Mouse (Mus musculus) splenic B cell, adult 2 months (primary cell): ENCODE measurements around the gene Olfr198.
"Not testable (repeated sequence)": the region's sequence is repeated elsewhere in the genome, so short reads cannot be mapped to it uniquely, and the experiment has no call there.

Experiments
- DNase-seq: peaks from one replicate; pipeline ENCODE4 v3.0.0-alpha.2; 2011; ENCODE audit warnings: low read depth, low spot score
- H3K27me3 ChIP-seq: 2 replicates; pipeline ENCODE4 v1.6.1; 2012; ENCODE audit warnings: mild to moderate bottlenecking, low read length, moderate library complexity, mixed read lengths; ENCODE audit not compliant: control insufficient read depth, poor library complexity, insufficient read depth, severe bottlenecking
- H3K36me3 ChIP-seq: 2 replicates; pipeline ENCODE4 v1.6.1; 2012; ENCODE audit warnings: mild to moderate bottlenecking, low read length, moderate library complexity, mixed read lengths; ENCODE audit not compliant: control insufficient read depth, poor library complexity, insufficient read depth, severe bottlenecking

The Olfr198 gene

DNA sequence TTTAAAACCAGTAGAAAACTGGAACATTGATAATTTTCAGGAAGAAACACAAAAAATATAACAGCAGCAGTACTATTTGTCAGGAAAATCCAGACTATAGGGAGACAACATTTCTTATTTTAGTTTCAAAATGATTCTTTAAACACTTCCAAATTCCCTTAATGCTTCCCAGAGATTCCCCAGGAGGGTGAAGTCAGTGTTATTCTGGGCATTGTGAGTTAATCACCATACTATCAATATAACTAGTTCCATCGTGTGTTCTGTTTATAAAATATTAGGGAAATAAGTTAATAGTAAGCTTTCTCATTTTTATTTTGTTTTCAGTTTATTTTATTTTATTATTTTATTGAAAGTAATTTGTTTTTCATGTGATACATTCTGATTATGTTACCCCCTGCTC is at the start of gene Olfr198:
Gene Olfr198, minus strand, starts transcription at position 101 of the 400 bp plus-strand sequence.
- not testable (repeated sequence) for H3K36me3 ChIP-seq, H3K27me3 ChIP-seq, DNase-seq

DNA sequence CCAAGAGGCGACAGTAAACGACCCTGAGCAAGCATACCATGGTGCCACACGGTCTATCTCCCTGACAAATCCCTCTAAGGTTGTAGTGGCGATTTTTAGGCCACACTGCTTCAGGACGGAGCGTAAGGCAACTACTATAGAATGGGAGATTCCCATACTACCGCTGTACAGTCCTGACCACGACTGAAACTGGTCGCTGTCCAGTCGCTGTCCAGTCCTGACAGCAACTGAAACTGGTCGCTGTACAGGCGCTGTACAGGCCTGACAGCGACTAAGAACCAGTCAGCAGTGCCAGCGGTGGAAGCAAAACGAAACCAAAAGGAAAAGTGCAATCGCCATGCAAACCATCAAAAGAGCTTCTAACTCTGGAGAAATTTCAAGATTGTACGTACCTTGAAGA is 46.4 kb upstream of the Olfr198 start:
- no peak for DNase-seq
- Histone ChIP-seq H3K36me3 (no peaks in the 10 kb centered on the region), H3K27me3 (no peaks in the 10 kb centered on the region)

DNA sequence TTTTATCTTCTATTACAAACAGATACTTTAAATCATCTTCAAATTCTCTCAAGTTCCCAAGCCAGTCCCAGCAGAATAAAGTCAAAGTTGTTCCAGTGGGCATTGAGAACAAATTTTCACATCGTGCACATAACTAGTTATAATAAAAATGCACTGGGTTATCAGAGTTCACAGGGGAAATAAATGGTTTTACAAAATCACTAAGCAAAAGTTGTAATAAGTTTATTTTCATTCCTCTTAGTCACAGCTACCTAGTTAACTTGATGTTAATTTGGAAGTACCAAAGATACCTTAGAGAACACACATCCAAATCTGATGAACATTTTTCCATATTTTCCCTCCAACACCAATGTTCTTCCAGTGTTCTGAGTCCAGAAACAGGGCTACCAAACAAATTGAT is 16.3 kb upstream of the Olfr198 start, which contains the start of gene Olfr199:
Gene Olfr199, minus strand, starts transcription at position 101 of the 400 bp plus-strand sequence.
- not testable (repeated sequence) for DNase-seq, H3K27me3 ChIP-seq, H3K36me3 ChIP-seq

DNA sequence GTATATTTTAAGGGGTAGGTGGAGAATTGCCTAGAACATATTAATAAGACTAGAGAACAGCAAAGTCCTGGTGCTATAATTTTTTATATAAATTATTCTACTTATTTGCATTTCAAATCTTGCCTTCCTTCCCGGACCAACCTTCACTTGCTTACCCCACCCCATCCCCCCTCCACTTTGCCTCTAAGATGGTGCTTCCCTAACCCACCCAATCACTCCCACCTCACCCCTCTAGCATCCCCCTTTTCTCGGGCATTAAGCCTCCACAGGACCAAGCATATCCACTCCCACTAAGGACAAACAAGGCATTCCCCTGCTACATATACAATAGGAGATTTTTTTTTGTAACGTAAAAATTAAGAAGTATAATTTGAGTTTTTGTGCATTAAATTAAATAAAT is 14.5 kb upstream of the Olfr198 start:
- not testable (repeated sequence) for H3K36me3 ChIP-seq, H3K27me3 ChIP-seq, DNase-seq

DNA sequence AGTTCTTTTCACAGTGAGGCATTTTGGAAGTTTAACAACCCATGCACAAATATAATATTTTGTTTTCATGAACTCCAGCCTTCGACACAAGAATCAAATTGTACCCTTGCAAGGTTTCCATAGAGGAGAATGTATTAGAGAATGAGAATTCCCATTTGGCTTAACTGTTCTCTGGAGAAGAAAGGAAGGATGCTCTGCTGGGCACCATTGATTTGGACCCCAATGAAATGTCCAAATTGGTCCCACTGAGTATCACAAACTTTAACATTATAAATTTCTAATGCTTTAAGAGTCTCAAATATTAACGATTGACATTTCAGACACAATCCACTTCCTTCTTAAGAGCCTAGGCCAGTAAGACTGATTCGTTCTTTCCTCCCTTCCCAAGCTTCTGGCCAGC is 33.0 kb downstream of the Olfr198 start, which contains the start of gene Olfr196:
Gene Olfr196, minus strand, starts transcription at position 101 of the 400 bp plus-strand sequence.
- Histone ChIP-seq H3K36me3 (no peaks in the 10 kb centered on the region), H3K27me3 (no peaks in the 10 kb centered on the region)
- no peak for DNase-seq

DNA sequence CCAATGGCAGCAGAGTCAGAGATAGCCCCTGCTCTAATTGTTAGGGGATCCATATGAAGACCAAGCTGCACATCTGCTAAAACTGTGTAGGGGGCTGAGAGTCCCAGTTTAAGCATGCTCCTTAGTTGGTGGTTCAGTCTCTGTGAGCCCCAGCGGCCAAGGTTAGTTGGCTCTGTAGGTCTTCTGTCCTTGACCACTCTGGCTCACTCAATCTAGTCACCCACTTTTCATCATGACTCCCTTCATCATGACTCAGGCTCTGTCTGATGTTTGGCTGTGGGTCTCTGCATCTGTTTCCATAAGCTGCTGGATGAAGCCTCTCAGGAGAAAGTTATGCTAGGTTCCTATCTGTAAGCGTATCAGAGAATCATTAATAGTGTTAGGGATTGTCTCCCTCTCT is 51.3 kb downstream of the Olfr198 start:
- no peak for DNase-seq

More for the DNA sequence above, 51.3 kb downstream of the Olfr198 start:
- Histone ChIP-seq H3K27me3 (no peaks in the 10 kb centered on the region), H3K36me3 (no peaks in the 10 kb centered on the region)
